Mouse (Mus musculus) lung, postnatal 36 days (tissue): ENCODE data around the gene Coro1b.

Experiments
- DNase-seq: peaks from one replicate; pipeline ENCODE4 v3.0.0; 2022; ENCODE audit warnings: mixed read lengths

Gene Coro1b

GRCm38 (mm10) chr19:4148491-4148806 lies at the start of gene Coro1b:
Gene Coro1b, plus strand, starts transcription at chr19:4148619.
- peak; percentile 98 for DNase-seq

- DNase-seq = peak; percentile 98
These were observed 49.4 kb upstream of the Coro1b start for GRCm38 (mm10) chr19:4099056-4099455.

DNA sequence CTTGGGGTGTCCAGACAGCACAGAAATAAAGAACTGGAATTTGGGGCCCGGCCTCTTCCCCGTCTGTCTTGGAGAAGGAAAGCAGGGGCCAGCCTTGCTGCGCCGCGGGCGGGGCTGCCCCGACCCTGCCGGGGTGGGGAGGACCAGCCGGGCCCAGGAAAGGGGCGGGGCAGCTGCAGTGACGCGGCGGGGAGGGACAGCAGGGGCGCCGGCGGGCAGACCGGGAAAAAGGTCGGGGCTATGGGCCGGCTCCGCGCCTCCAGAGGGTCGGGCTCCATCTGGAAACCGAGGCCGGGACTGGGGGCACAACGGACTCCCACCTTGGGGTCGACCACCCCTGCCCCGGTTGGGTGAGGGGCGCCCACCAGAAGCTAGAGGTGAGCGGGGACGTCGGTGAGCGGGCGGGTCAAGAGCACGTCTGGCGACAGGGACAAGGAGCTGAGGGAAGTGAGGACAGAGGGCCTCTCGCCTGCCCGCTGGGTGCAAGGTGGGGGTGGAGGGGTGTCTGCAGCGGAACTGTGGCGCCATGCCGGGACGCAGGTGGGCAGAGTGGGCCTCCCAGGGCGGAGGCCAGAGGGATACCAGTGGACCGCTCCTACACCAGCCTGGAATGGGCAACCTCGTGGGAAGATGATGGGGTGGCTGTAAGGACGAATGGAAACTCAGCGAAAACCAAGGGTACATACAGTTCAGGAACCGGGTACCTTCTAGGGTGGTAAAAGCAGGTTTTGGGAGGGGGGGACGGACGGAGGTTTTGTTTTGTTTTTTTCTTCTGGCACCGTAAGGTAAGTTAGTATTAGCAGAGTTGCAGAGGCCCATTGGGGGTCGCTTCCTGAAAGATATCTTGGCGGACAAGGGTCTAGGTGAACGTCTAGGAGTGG lies 48.3 kb upstream of the Coro1b start, which contains the start of gene Pitpnm1:
Gene Pitpnm1 (plus strand): TSS at position 162 of the 881 bp plus-strand sequence.
- DNase-seq = peak; percentile 87

DNA sequence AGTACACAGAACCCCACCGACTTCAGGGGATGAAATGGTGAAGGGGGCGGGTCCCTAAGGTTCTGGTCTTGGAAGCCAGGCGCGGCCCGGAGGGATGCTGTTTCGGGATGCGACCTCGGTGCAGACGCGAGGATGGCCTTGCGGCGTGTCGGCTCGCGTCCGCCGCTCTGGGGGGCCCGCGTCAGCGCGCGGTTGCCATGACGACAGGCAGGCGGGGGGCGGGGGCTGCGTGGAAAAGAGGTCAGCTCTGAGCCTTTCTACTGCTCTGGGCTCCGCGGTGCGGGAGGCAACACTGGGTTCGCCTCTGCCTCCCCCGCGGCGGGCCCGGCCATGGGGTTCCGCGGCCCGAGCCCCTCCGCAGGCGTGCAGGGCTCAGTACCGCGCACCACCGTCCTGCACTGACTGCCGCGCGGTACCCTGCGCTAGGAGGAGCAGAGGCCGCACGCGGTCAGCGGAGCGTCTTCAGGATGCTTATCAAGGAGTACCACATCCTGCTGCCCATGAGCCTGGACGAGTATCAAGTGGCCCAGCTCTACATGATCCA lies 47.6 kb upstream of the Coro1b start:
- no peak for DNase-seq

DNA sequence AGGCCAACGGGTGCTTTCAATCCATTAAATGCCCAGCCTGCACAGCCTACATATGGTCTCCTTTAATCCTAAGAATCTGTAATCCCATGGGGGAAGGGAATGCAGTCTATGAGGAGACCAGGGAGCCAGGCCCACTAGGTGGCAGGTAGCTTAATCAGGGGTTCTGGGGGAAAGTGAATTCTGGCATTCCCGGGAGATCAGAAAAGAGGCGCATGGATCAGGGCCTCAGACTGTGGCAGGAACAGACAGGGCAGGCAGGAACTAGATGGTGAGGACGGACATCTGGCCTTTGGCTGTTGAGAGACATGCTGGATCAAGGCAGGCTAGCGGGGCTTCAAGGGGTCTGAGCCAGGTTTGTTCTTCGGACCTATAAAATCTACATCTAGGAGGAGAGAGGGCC lies 47.0 kb upstream of the Coro1b start:
- no peak for DNase-seq

GRCm38 (mm10) chr19:4102049-4102448 lies 46.4 kb upstream of the Coro1b start:
- no peak for DNase-seq

DNA sequence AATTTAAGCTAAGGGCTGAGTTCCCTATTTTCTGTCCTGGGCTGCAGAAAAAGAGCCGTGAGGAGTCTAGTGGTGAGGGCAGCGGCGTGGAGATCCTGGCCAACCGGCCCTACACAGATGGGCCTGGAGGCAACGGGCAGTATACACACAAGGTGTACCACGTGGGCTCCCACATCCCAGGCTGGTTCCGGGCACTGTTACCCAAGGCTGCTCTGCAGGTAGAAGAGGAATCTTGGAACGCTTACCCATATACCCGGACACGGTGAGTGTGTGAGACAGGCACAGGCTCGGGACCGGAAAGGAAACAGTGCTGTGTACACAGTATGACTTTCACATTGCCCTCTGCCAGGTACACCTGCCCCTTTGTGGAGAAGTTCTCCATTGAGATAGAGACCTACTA lies 45.8 kb upstream of the Coro1b start:
- DNase-seq = no peak

GRCm38 (mm10) chr19:4103294-4103693 lies 45.1 kb upstream of the Coro1b start:
- no peak for DNase-seq

DNA sequence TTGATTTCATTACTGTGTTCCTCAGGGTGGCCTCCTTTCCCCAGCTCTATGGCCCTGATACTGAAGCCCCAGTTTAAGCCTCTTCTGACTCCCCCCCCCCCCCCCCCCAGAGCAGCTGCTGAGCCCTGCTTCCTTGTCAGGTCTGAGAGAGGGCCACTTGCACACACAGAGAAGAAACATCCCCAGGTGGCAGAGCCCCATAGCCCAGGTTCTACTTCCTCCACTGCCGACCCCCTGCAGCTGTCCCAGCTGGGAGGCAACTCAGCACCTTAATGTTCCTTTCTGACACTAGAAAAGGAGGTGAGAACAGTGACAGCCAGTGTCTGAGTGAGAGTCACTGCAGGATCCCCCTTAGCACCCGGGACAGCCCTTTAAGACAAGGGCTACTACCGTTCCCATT lies 44.6 kb upstream of the Coro1b start:
- DNase-seq = no peak

GRCm38 (mm10) chr19:4104675-4105194 lies 43.7 kb upstream of the Coro1b start:
- DNase-seq = no peak

- DNase-seq = no peak
These were observed 41.8 kb upstream of the Coro1b start for GRCm38 (mm10) chr19:4106654-4107053.

GRCm38 (mm10) chr19:4108535-4108934 lies 39.9 kb upstream of the Coro1b start:
- DNase-seq = no peak

DNA sequence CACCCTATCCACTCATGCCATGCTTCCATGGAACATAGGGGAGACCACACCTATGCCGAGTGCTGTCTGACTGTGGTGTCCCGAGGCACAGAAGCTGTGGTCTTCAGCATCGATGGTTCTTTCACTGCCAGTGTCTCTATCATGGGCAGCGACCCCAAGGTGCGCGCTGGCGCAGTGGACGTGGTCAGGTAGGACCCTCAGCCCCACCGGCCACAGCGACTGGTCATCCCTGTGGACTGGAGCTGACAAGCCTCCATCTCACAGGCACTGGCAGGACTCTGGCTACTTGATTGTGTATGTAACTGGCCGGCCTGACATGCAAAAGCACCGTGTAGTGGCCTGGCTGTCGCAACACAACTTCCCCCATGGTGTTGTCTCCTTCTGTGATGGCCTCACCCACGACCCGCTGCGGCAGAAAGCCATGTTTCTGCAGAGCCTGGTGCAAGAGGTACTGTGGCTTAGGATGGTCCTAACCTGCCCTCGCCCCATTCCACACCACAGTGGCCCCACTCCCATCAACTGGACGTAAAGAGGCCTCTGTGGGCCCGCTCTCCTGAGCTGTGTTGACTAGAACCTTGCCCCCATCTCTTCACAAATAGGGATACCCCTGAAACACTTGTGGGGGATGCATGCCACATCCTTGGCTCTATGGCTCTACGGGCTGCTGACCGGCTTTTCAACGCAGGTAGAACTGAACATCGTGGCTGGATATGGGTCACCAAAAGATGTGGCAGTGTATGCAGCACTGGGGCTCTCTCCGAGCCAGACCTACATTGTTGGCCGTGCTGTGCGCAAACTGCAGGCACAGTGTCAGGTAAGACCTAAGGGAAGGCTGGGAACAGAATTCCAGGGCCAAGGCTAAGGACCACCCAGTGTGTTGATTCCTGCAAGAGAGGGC lies 36.1 kb upstream of the Coro1b start:
- peak; percentile 52 for DNase-seq

- DNase-seq = peak; percentile 84
These were observed 35.1 kb upstream of the Coro1b start for GRCm38 (mm10) chr19:4113186-4113805.

- DNase-seq = peak; percentile 60
These were observed 34.6 kb upstream of the Coro1b start for GRCm38 (mm10) chr19:4113806-4114230.

GRCm38 (mm10) chr19:4114551-4114950 lies 33.9 kb upstream of the Coro1b start:
- DNase-seq = no peak

GRCm38 (mm10) chr19:4115144-4115543 lies 33.3 kb upstream of the Coro1b start:
- DNase-seq = no peak

GRCm38 (mm10) chr19:4115816-4116215 lies 32.6 kb upstream of the Coro1b start:
- no peak for DNase-seq

DNA sequence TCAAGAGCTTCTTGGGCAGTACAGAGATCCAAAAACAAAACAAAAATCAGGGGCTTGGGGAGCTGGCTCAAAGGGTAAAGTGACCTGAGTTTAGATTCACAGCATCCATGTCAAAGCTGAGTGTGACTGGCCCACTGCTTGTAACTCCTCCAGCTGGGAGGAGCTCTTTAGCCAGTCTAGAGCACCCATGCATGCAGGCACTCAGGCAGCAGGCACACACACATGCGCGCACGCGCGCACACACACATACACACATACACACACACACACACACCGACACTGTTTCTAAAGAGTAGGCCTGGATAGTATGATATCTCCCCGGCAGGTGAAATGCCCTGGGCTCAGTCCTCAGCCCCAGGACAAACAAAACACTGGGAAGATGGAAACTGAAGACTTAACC lies 31.4 kb upstream of the Coro1b start:
- DNase-seq = no peak

DNA sequence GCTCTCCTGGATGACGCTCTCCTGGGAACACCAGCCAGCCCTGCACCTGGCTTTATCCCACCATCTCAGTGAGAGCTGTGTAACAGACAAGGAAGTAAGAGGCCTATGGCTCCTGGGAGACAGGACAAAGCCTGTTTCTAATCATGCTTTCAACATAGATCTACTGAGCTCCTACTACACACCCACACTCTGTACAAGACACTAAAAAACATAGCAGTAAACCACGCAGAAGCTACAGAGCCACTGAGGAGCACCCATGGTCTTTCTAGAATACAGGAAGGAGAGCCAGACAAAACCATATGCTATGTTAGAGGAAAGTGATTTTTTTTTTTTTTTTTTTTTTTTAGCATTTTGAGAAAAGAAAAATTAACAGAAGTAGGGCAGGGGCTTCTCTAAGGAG lies 30.1 kb upstream of the Coro1b start:
- DNase-seq = no peak

- DNase-seq = no peak
These were observed 28.5 kb upstream of the Coro1b start for GRCm38 (mm10) chr19:4119716-4120487.

GRCm38 (mm10) chr19:4120496-4120895 lies 27.9 kb upstream of the Coro1b start:
- no peak for DNase-seq
